Mouse (Mus musculus) embryonic facial prominence, embryonic 11.5 days (tissue): ENCODE measurements at regions not wholly inside any gene's neighbourhood (a gene's known extent, or its start where the extent isn't known, plus 50 kb on each side); places are given as distances from the start of the nearest gene placed in this dataset.

ENCODE experiments used
- ATAC-seq: fragments of 200-750 bp; cut with Nextera tagmentation; replicated peaks from 2 replicates; pipeline ENCODE4 v1.8.0; 2017; ENCODE audit warnings: low read depth; ENCODE audit not compliant: insufficient number of reproducible peaks, low FRiP score, low TSS enrichment
- DNase-seq: peaks from one replicate; pipeline ENCODE4 v3.0.0-alpha.2; 2015; ENCODE audit warnings: low spot score
- H3K27ac ChIP-seq: fragments of 300-500 bp; sonication (generic); replicated peaks from 2 replicates; pipeline ENCODE4 v1.5.1; 2014; ENCODE audit warnings: mild to moderate bottlenecking, low read depth, low read length, control low read depth
- H3K27me3 ChIP-seq: fragments of 300-500 bp; sonication (generic); 2 replicates; pipeline ENCODE4 v1.6.1; 2014; ENCODE audit warnings: mild to moderate bottlenecking, low read length, moderate library complexity, mixed read lengths; ENCODE audit not compliant: control insufficient read depth, insufficient read depth
- H3K36me3 ChIP-seq: fragments of 300-500 bp; sonication (generic); replicated peaks from 2 replicates; pipeline ENCODE4 v1.6.1; 2014; ENCODE audit warnings: low read depth, mild to moderate bottlenecking, low read length, moderate library complexity, mixed read lengths; ENCODE audit not compliant: control insufficient read depth, insufficient read depth
- H3K4me1 ChIP-seq: fragments of 300-500 bp; sonication (generic); 2 replicates; pipeline ENCODE4 v1.6.1; 2014; ENCODE audit warnings: low read length, mixed read lengths; ENCODE audit not compliant: control insufficient read depth, insufficient read depth
- H3K4me2 ChIP-seq: fragments of 300-500 bp; sonication (generic); 2 replicates; pipeline ENCODE4 v1.6.1; 2014; ENCODE audit warnings: low read depth, mild to moderate bottlenecking, control low read depth, low read length, moderate library complexity
- H3K4me3 ChIP-seq: fragments of 300-500 bp; sonication (generic); 2 replicates; pipeline ENCODE4 v1.5.1; 2014; ENCODE audit warnings: low read depth, low read length, control low read depth
- H3K9ac ChIP-seq: fragments of 300-500 bp; sonication (generic); replicated peaks from 2 replicates; pipeline ENCODE4 v1.6.1; 2014; ENCODE audit warnings: mild to moderate bottlenecking, control low read depth, low read length
- H3K9me3 ChIP-seq: fragments of 300-500 bp; sonication (generic); replicated peaks from 2 replicates; pipeline ENCODE4 v1.6.1; 2016; ENCODE audit warnings: mild to moderate bottlenecking, low read length, inconsistent platforms, mixed read lengths; ENCODE audit not compliant: control insufficient read depth
- WGBS: fragments of 180-500 bp; shearing (Covaris S2); extraction: QIAGEN DNeasy Blood & Tissue Kit; methylation state at CpG from one replicate; pipeline ENCODE4 v1.1.7; 2014; 5-methylcytosine and 5-hydroxymethylcytosine counted together

DNA sequence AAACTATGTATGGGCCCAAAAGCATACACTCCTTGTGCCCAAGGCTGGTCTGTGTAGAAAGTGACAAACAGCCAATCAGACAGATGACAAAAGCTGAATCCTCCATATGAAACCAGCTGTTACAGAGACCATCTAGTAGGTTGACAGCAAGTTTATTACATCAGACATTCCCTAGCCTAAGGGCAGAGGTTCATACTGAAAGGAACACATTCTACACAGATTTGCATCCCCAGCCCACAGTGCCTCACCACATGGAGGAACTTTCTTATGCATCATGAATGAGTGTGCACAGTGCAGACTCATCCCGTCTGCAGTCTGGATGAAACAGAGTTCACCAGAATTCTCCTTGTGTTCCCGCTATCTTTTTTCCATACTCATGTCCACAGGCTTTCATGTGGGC, 423.3 kb downstream of the Rapgef2 start:
- 98% methylated on average over 2 of the region's 2 CpGs for WGBS
- H3K4me1 ChIP-seq = no peaks in the 10 kb centered on the region
- DNase-seq = no peak
- H3K27ac ChIP-seq = no peak overlapping the region
- no peak overlapping the region for H3K4me3 ChIP-seq
- no peak for ATAC-seq
- H3K36me3 ChIP-seq = no peaks in the 10 kb centered on the region
- H3K27me3 ChIP-seq = no peaks in the 10 kb centered on the region
- no peaks in the 10 kb centered on the region for H3K9me3 ChIP-seq
- no peak overlapping the region for H3K4me2 ChIP-seq
- no peak overlapping the region for H3K9ac ChIP-seq

DNA sequence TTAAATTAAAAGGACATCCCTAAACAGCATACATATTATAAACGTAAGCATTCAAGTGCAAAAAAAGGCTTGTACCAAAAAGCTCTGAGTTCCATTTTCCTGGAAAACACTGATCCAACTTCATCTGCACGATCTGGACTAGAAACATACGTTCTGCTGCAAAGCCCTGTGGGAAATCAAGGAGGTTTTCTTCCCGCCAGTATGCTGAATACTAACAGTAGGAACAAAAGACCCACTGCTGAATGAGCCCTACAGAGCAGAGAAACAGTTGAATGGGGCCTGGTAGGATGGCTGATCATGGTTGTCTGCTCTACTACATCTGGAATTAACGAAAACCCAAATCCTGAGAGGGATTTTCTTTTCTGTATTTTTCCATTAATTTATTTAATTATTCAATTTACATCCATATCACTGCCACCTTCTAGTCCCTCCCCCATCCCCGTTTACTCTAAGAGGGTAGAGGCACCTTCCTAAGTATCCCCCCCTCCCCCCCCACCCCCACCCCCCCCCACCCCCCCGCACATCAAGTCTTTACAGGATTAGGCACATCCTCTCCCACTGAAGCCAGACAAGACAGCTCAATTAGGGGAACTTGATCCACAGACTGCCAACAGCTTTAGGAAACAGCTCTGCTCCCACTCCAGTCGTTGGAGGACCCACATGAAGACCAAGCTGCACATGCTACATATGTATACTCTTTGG, 439.5 kb downstream of the Rapgef2 start:
- no peaks in the 10 kb centered on the region for H3K27me3 ChIP-seq
- WGBS = 56% methylated on average over 7 of the region's 8 CpGs
- no peak overlapping the region for H3K27ac ChIP-seq
- ATAC-seq (no peak), DNase-seq (peak; percentile 6)
- no peak overlapping the region for H3K9ac ChIP-seq
- H3K4me2 ChIP-seq = no peak overlapping the region
- H3K36me3 ChIP-seq = no peaks in the 10 kb centered on the region
- no peaks in the 10 kb centered on the region for H3K4me1 ChIP-seq
- no peak overlapping the region for H3K4me3 ChIP-seq
- H3K9me3 ChIP-seq = no peaks in the 10 kb centered on the region

DNA sequence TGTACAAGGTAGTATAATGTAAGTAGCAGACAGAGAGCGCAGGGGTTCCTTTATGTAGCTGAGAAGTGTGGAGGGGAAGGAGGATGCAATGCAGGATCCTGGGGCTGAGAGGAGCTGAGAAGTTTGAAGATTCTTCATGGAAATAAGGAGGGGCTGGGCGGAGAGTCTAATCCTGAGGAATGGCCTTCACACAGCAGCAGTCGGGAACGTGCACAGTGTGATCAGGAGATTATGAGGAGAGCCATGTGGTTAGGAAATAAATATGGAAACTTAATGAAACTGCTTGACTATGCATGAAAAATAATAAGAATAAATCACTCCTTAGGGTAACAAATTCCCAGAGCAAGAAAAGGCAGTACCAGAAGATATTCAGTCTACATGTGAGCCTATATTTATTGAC, 445.1 kb downstream of the Rapgef2 start:
- no peaks in the 10 kb centered on the region for H3K4me1 ChIP-seq
- no peak overlapping the region for H3K27ac ChIP-seq
- ATAC-seq (no peak), DNase-seq (no peak)
- no peaks in the 10 kb centered on the region for H3K36me3 ChIP-seq
- H3K27me3 ChIP-seq = no peaks in the 10 kb centered on the region
- 84% methylated on average over 4 of the region's 4 CpGs for WGBS
- H3K9ac ChIP-seq = no peak overlapping the region
- no peaks in the 10 kb centered on the region for H3K9me3 ChIP-seq
- H3K4me3 ChIP-seq = no peak overlapping the region
- H3K4me2 ChIP-seq = no peak overlapping the region

DNA sequence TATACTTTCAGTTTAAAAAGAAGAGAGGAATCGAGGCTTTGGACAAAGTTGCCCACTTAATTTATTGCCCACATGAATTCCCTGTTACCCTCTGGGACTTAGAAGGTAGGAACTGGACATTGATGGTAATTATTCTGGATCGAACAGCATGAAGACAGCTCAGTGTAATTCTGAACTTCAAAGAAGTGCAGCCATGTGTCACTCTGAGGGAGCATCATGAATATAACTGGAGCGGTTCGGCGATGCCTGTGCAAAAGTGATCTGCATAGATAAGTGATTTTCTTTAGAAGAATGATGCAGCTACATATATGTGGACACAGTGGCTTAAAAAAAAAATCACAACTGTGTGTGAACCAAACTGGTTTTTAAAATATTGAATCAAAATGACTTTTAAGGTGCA, 449.5 kb downstream of the Rapgef2 start:
- H3K9me3 ChIP-seq = no peaks in the 10 kb centered on the region
- DNase-seq = no peak
- H3K27ac ChIP-seq = no peak overlapping the region
- 75% methylated on average over 5 of the region's 5 CpGs for WGBS
- H3K9ac ChIP-seq = no peak overlapping the region
- no peak for ATAC-seq
- H3K27me3 ChIP-seq = no peaks in the 10 kb centered on the region
- no peak overlapping the region for H3K4me2 ChIP-seq
- no peaks in the 10 kb centered on the region for H3K4me1 ChIP-seq
- H3K4me3 ChIP-seq = no peak overlapping the region
- no peaks in the 10 kb centered on the region for H3K36me3 ChIP-seq

- Histone ChIP-seq H3K27ac (no peak overlapping the region), H3K4me1 (no peaks in the 10 kb centered on the region), H3K4me2 (no peak overlapping the region), H3K9me3 (no peaks in the 10 kb centered on the region), H3K9ac (no peak overlapping the region), H3K27me3 (no peaks in the 10 kb centered on the region), H3K36me3 (no peaks in the 10 kb centered on the region), H3K4me3 (no peak overlapping the region)
- no peak for ATAC-seq
- 58% methylated on average over 2 of the region's 2 CpGs for WGBS
- peak; percentile 63 for DNase-seq
Observed at GRCm38 (mm10) chr3:78825505-78825904, 460.8 kb downstream of the Rapgef2 start.

DNA sequence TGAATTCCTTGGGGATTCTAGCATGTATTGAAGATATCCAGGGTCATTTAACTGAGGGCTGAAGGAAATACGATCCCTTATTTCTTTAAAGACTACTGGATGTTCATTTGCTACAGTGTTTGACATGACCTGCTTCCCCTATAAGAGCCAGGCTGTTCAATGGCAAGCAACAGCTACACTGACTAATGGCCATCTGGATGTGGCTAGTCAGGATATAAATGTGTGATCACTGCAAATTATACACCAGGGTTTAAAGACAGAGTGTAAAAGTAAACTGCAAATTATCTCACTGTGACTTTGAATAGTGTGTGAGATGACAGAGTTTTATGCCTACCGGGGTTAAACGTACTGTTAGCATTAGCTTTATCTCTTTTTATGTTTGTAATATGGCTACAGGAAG, 473.9 kb downstream of the Rapgef2 start:
- 89% methylated on average over 3 of the region's 3 CpGs for whole genome bisulfite sequencing
- no peak for ATAC-seq
- no peaks in the 10 kb centered on the region for H3K36me3 ChIP-seq

GRCm38 (mm10) chr3:78810431-78811152, 475.7 kb downstream of the Rapgef2 start:
- H3K4me1 ChIP-seq = no peaks in the 10 kb centered on the region
- H3K9ac ChIP-seq = no peak overlapping the region
- no peak overlapping the region for H3K27ac ChIP-seq
- no peaks in the 10 kb centered on the region for H3K9me3 ChIP-seq
- 86% methylated on average over 5 of the region's 5 CpGs for WGBS
- no peak overlapping the region for H3K4me3 ChIP-seq
- DNase-seq (no peak), ATAC-seq (no peak)
- no peaks in the 10 kb centered on the region for H3K27me3 ChIP-seq
- no peak overlapping the region for H3K4me2 ChIP-seq
- no peaks in the 10 kb centered on the region for H3K36me3 ChIP-seq

More for the DNA sequence above, 473.9 kb downstream of the Rapgef2 start:
- H3K27me3 ChIP-seq = no peaks in the 10 kb centered on the region
- no peak overlapping the region for H3K4me3 ChIP-seq
- DNase-seq = no peak
- no peaks in the 10 kb centered on the region for H3K4me1 ChIP-seq
- H3K27ac ChIP-seq = no peak overlapping the region
- no peak overlapping the region for H3K9ac ChIP-seq
- H3K4me2 ChIP-seq = no peak overlapping the region
- no peaks in the 10 kb centered on the region for H3K9me3 ChIP-seq

GRCm38 (mm10) chr3:78803176-78803575, 483.1 kb downstream of the Rapgef2 start:
- Histone ChIP-seq H3K9me3 (no peaks in the 10 kb centered on the region), H3K4me2 (no peak overlapping the region), H3K4me1 (no peaks in the 10 kb centered on the region), H3K9ac (no peak overlapping the region), H3K36me3 (no peaks in the 10 kb centered on the region), H3K27me3 (no peaks in the 10 kb centered on the region), H3K27ac (no peak overlapping the region), H3K4me3 (no peak overlapping the region)
- no peak for ATAC-seq
- no peak for DNase-seq
- 90% methylated on average over 2 of the region's 2 CpGs for WGBS
